Mouse (Mus musculus) heart, postnatal 0 days (tissue): ENCODE measurements around the gene Depdc5. TPM values are rescaled to one million over a fixed set of nuclear protein-coding genes. Genes with fewer than 3 reads are reported as not detected.
A peak's percentile ranks its signal among the peaks of the same experiment; 100 is the strongest.

ENCODE experiments used
- ATAC-seq: fragments of 200-750 bp; cut with Nextera tagmentation; 2 replicates; pipeline ENCODE4 v1.8.0; 2017; ENCODE audit warnings: low read depth, moderate number of reproducible peaks, moderate library complexity; ENCODE audit not compliant: insufficient read depth
- DNase-seq: peaks from one replicate; pipeline ENCODE4 v3.0.0-alpha.2; 2016; ENCODE audit warnings: low spot score
- H3K27ac ChIP-seq: fragments of 300-500 bp; sonication (generic); 2 replicates; pipeline ENCODE4 v1.5.1; 2014; ENCODE audit warnings: low read depth, mild to moderate bottlenecking
- H3K27me3 ChIP-seq: fragments of 300-500 bp; sonication (generic); 2 replicates; pipeline ENCODE4 v1.6.1; 2014; ENCODE audit warnings: low read length, mixed read lengths; ENCODE audit not compliant: control insufficient read depth, insufficient read depth
- H3K36me3 ChIP-seq: fragments of 300-500 bp; sonication (generic); replicated peaks from 2 replicates; pipeline ENCODE4 v1.6.1; 2014; ENCODE audit warnings: low read length, mixed read lengths; ENCODE audit not compliant: control insufficient read depth, insufficient read depth
- H3K4me1 ChIP-seq: fragments of 300-500 bp; sonication (generic); 2 replicates; pipeline ENCODE4 v1.6.1; 2014; ENCODE audit warnings: antibody characterized with exemption; ENCODE audit not compliant: control insufficient read depth, insufficient read depth
- H3K4me2 ChIP-seq: fragments of 300-500 bp; sonication (generic); 2 replicates; pipeline ENCODE4 v1.6.1; 2014; ENCODE audit warnings: low read depth, mild to moderate bottlenecking, low read length, moderate library complexity
- H3K4me3 ChIP-seq: fragments of 300-500 bp; sonication (generic); 2 replicates; pipeline ENCODE4 v1.5.1; 2014; ENCODE audit warnings: low read depth, low read length
- H3K9ac ChIP-seq: fragments of 300-500 bp; sonication (generic); replicated peaks from 2 replicates; pipeline ENCODE4 v1.6.1; 2014; ENCODE audit warnings: low read depth, low read length, mixed read lengths
- H3K9me3 ChIP-seq: fragments of 300-500 bp; sonication (generic); replicated peaks from 2 replicates; pipeline ENCODE4 v1.6.1; 2016; ENCODE audit warnings: low read length; ENCODE audit not compliant: control insufficient read depth
- CTCF ChIP-seq: IDR thresholded peaks from 2 replicates; pipeline ENCODE4 v1.5.1; 2016; ENCODE audit warnings: antibody characterized with exemption, control low read depth, low read depth
- EP300 ChIP-seq: IDR thresholded peaks from 2 replicates; pipeline ENCODE4 v1.6.1; 2016; ENCODE audit warnings: antibody characterized with exemption, low read depth
- WGBS: fragments of 180-500 bp; shearing (Covaris S2); extraction: QIAGEN DNeasy Blood & Tissue Kit; methylation state at CpG from one replicate; pipeline ENCODE4 v1.1.7; 2014; 5-methylcytosine and 5-hydroxymethylcytosine counted together
- polyA plus RNA-seq: library from polyadenylated mRNA; unstranded; fragments of >200 nt; fragmentation: Nextera tagmentation; extraction: Ambion mirVana; gene quantifications from 2 replicates; pipeline ENCODE4 v1.2.1, GENCODE M21; 2015
- total RNA-seq: library from RNA; depleted of rRNA; stranded (reverse); fragments of >200 nt; gene quantifications from 2 replicates; pipeline ENCODE4 v1.2.3, GENCODE M21; 2014; ENCODE audit warnings: low replicate concordance

Gene Depdc5
- total and polyA plus RNA-seq, 2 experiments from 2014 or later: 5.9 to 58.4 TPM

DNA sequence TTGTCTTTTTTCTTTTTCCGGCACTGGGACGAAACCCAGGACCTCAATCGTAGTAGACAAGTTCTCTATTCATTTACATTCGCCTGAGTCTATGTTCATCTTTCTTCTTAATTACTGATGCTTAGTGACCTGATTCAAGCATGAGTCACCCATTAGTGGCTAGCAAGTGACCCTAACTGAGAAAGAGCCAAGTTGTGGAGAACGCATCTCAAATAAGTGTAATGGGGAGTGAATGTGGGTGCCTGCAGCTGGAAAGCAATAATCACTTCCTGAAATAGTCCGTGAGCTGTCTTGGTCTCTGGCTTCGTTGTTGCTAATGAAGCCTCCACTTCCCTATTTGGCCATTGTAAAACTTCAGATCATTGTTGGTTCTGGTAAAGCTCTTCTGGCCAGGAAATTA lies 77.1 kb downstream of the Depdc5 start:
- Histone ChIP-seq H3K4me3 (no peak overlapping the region), H3K4me1 (no peaks in the 10 kb centered on the region), H3K9me3 (no peaks in the 10 kb centered on the region), H3K27ac (no peak overlapping the region), H3K9ac (no peak overlapping the region), H3K4me2 (no peak overlapping the region), H3K27me3 (no peaks in the 10 kb centered on the region), H3K36me3 (peaks cover 81% of the 10 kb centered on the region)
- no peak for DNase-seq
- ATAC-seq: no peak
- 91% methylated on average over 7 of the region's 7 CpGs for WGBS
- TF ChIP-seq EP300 (no peak), CTCF (no peak)

GRCm38 (mm10) chr5:32941209-32941924 lies 77.9 kb downstream of the Depdc5 start:
- TF ChIP-seq CTCF (no peak), EP300 (no peak)
- Histone ChIP-seq H3K36me3 (peaks cover 80% of the 10 kb centered on the region), H3K4me2 (no peak overlapping the region), H3K9me3 (no peaks in the 10 kb centered on the region), H3K9ac (no peak overlapping the region), H3K27me3 (no peaks in the 10 kb centered on the region), H3K27ac (no peak overlapping the region), H3K4me1 (no peaks in the 10 kb centered on the region), H3K4me3 (no peak overlapping the region)
- DNase-seq: no peak
- ATAC-seq: no peak
- WGBS: 95% methylated on average over 8 of the region's 8 CpGs

DNA sequence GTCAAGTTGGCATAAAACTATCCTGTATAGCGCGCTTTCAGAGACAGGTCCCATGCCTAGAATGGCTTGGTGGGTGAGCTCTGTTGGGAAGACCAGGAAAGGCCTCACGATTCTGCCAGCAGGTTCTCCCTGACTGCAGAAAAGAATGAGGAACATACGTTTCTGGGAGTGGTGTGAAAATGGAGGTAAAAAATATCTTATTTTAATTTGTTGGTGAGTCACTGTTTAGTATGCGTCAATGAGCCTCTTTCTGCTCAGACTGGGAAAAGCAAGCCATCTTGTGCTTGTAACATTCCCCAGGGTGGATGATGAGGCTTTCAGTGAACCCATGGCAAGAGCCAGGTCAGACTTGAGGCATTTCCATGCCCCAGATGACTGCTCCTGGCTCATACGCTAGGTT lies 86.6 kb downstream of the Depdc5 start:
- Histone ChIP-seq H3K27ac (peak overlapping the region; percentile 54), H3K9ac (no peak overlapping the region), H3K4me3 (no peak overlapping the region), H3K4me2 (no peak overlapping the region), H3K4me1 (peaks cover 10% of the 10 kb centered on the region; the same call in 1 of the 2 replicates), H3K27me3 (no peaks in the 10 kb centered on the region), H3K9me3 (no peaks in the 10 kb centered on the region), H3K36me3 (peaks cover 50% of the 10 kb centered on the region)
- TF ChIP-seq CTCF: no peak
- 95% methylated on average over 6 of the region's 6 CpGs for WGBS
- DNase-seq (no peak), ATAC-seq (no peak)

GRCm38 (mm10) chr5:32950702-32951274 lies 87.3 kb downstream of the Depdc5 start:
- TF ChIP-seq EP300: no peak
- TF ChIP-seq CTCF: no peak
- Histone ChIP-seq H3K4me1 (peaks cover 10% of the 10 kb centered on the region; the same call in 1 of the 2 replicates), H3K9me3 (no peaks in the 10 kb centered on the region), H3K4me2 (no peak overlapping the region), H3K4me3 (no peak overlapping the region), H3K36me3 (peaks cover 48% of the 10 kb centered on the region), H3K27ac (peak overlapping the region; percentile 54), H3K27me3 (no peaks in the 10 kb centered on the region), H3K9ac (no peak overlapping the region)
- peak; percentile 53 for ATAC-seq
- peak; percentile 51 for DNase-seq
- 14% methylated on average over 3 of the region's 3 CpGs for WGBS

DNA sequence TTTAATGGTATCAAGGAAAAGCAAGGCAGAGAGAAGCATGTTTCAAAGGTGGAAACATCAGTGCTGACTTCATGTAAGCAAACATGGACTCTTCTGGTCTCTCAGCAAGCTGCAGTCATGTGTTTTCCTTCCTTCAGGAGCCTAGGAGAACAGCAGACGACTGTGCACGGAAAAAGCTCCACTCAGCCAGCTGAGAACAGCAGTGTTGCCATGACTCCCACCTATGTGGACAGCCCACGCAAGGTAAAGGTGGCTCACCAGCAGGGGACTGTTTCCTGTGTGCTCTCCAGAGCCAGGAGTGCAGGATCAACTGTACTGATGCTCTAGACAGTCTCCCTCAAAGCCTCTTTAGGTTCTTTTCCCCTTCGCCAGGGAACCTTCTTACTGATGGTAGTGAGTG lies 92.2 kb downstream of the Depdc5 start:
- Histone ChIP-seq H3K4me1 (0 out of 2 replicates have a peak, but pooled peaks cover 4% of the 10 kb centered on the region), H3K9me3 (no peaks in the 10 kb centered on the region), H3K9ac (no peak overlapping the region), H3K27ac (no peak overlapping the region), H3K36me3 (peaks cover 47% of the 10 kb centered on the region), H3K4me3 (no peak overlapping the region), H3K27me3 (no peaks in the 10 kb centered on the region), H3K4me2 (no peak overlapping the region)
- no peak for TF ChIP-seq CTCF
- TF ChIP-seq EP300: no peak
- DNase-seq: no peak
- ATAC-seq: no peak
- WGBS: 88% methylated on average over 4 of the region's 4 CpGs

DNA sequence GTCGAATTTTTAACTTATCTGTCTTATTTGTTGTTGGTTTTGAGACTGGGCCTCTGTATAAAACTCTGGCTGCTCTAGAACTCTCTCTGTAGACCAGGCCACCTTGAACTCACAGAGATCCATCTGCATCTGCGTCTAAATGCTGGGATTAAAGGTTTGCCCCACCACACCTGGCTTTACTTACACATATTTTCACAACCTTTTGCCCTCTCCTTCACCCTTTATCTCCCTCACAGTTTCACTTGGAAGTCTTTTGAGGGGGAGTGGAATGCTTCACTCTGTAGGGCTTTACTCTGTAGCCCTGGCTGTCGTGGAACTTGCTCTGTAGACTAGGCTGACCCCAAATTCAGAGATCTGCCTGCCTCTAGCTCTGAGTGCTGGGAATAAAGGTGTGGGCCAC lies 98.1 kb downstream of the Depdc5 start:
- Histone ChIP-seq H3K27ac (no peak overlapping the region), H3K4me2 (no peak overlapping the region), H3K4me1 (no peaks in the 10 kb centered on the region), H3K36me3 (peaks cover 54% of the 10 kb centered on the region), H3K9me3 (no peaks in the 10 kb centered on the region), H3K27me3 (no peaks in the 10 kb centered on the region), H3K4me3 (no peak overlapping the region), H3K9ac (no peak overlapping the region)
- WGBS: 52% methylated on average over 3 of the region's 3 CpGs
- DNase-seq (no peak), ATAC-seq (no peak)
- TF ChIP-seq CTCF (no peak), EP300 (no peak)
